Comparison of ENCODE assay signal across 11 mouse cellular contexts in the genomic region with DNA sequence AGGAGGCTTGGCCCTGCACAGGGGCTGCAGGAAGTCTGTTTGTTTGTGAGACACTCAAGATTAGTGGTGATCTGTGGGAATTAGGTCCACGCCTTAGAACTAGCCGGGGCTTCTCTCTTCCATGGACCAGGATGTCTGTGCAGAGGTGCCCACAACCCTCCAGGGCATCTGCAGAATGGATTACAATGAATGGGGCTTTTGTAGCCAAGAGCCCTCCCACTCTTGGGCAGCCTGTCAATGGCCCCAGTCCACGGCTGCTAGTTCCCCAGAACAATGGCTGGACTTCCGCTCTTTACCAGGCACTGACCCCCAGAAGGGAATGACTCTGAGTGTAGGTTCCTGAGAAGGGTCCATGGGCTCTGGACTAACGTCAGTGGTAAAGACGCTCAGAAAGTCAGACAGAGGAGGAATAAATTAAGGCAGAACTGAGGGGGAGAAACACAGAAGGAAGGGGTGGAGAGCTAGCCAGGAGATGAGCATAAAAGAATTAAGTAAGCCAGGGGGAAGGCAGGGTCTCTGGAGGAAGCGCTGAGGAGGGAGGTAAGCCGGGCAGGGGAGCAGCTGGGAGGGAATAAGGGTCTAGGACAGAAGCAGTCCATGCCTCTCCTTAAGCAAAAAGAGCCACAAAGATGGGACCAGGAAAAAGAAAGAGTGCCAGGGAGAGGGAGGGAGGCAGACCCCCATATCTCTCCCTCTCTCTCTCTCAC. TPM values are rescaled to one million over a fixed set of nuclear protein-coding genes. Genes with fewer than 3 reads are reported as not detected.
DNase-seq lines count a peak whose midpoint lies in the region; ATAC-seq and TF ChIP-seq lines count a peak whose summit lies in the region.
"Had no signal": no experiment of that assay in that cellular context is flagged by ENCODE, and none has a peak within 500 bp of the region (broad histone marks: within the 10 kb centered on the region; RNA-seq: fewer than 3 reads in every experiment).

No protein-coding gene starts in this region.

- no peaks in the 10 kb centered on the region for H3K36me3 ChIP-seq in liver, embryonic 11.5 days (ENCODE audit: control insufficient read depth, insufficient read depth, low read length)
- H3K36me3 ChIP-seq in liver, embryonic 12.5 days, result no peaks in the 10 kb centered on the region
- no peaks in the 10 kb centered on the region for H3K36me3 ChIP-seq in forebrain, embryonic 11.5 days (ENCODE audit: control insufficient read depth, insufficient read depth, low read length)
- no peaks in the 10 kb centered on the region for H3K36me3 ChIP-seq in hindbrain, postnatal 0 days (ENCODE audit: insufficient read depth, low read length)
- no peaks in the 10 kb centered on the region for H3K36me3 ChIP-seq in neural tube, embryonic 13.5 days

- no peak for ATAC-seq in liver, embryonic 11.5 days (replicated peaks; ENCODE audit: low FRiP score)
- ATAC-seq in liver, embryonic 12.5 days, result no peak
- ATAC-seq in forebrain, embryonic 11.5 days (replicated peaks; ENCODE audit: low FRiP score), result peak; percentile 58
- ATAC-seq in hindbrain, postnatal 0 days, result peak; percentile 70
- ATAC-seq in neural tube, embryonic 13.5 days (ENCODE audit: low read depth), result peak; percentile 23; the same call in 1 of the 2 replicates
- no peak for ATAC-seq in cerebellum, adult (ENCODE audit: insufficient number of reproducible peaks, low FRiP score, low TSS enrichment)

- WGBS in liver, embryonic 11.5 days, result 47% methylated on average over 8 of the region's 8 CpGs
- 46% methylated on average over 8 of the region's 8 CpGs for WGBS in liver, embryonic 12.5 days (ENCODE audit: insufficient replicate concordance)
- 2% methylated on average over 8 of the region's 8 CpGs for WGBS in forebrain, embryonic 11.5 days
- WGBS in hindbrain, postnatal 0 days, result 9% methylated on average over 8 of the region's 8 CpGs
- WGBS in neural tube, embryonic 13.5 days, result 9% methylated on average over 8 of the region's 8 CpGs

- no peak overlapping the region for H3K4me3 ChIP-seq in liver, embryonic 11.5 days (ENCODE audit: low read depth, low read length)
- no peak overlapping the region for H3K4me3 ChIP-seq in liver, embryonic 12.5 days
- no peak overlapping the region for H3K4me3 ChIP-seq in forebrain, embryonic 11.5 days (ENCODE audit: low read depth, low read length)
- no peak overlapping the region for H3K4me3 ChIP-seq in hindbrain, postnatal 0 days (ENCODE audit: low read length)
- H3K4me3 ChIP-seq in neural tube, embryonic 13.5 days, result no peak overlapping the region

- TF ChIP-seq CTCF in hindbrain, postnatal 0 days (IDR thresholded peaks at IDR 0.05; ENCODE audit: low read depth), result no peak

- no peaks in the 10 kb centered on the region; the same call in 1 of the 2 replicates for H3K4me1 ChIP-seq in liver, embryonic 11.5 days (replicated peaks; ENCODE audit: control insufficient read depth, insufficient read depth, low read length)
- 0 out of 2 replicates have a peak, but pooled peaks cover 3% of the 10 kb centered on the region for H3K4me1 ChIP-seq in liver, embryonic 12.5 days
- H3K4me1 ChIP-seq in forebrain, embryonic 11.5 days (replicated peaks; ENCODE audit: control insufficient read depth, insufficient read depth, low read length), result peaks cover 11% of the 10 kb centered on the region
- peaks cover 13% of the 10 kb centered on the region for H3K4me1 ChIP-seq in hindbrain, postnatal 0 days (ENCODE audit: insufficient read depth, low read length)
- peaks cover 50% of the 10 kb centered on the region for H3K4me1 ChIP-seq in neural tube, embryonic 13.5 days (replicated peaks)

- H3K27ac ChIP-seq in liver, embryonic 11.5 days (ENCODE audit: low read depth, low read length), result peak overlapping the region; percentile 10; the same call in 1 of the 2 replicates
- no peak overlapping the region for H3K27ac ChIP-seq in liver, embryonic 12.5 days
- peak overlapping the region; percentile 50; the same call in 1 of the 2 replicates for H3K27ac ChIP-seq in forebrain, embryonic 11.5 days (ENCODE audit: low read depth, low read length)
- peak overlapping the region; percentile 46 for H3K27ac ChIP-seq in hindbrain, postnatal 0 days
- H3K27ac ChIP-seq in neural tube, embryonic 13.5 days (replicated peaks), result peak overlapping the region; percentile 79

- no peak overlapping the region for H3K4me2 ChIP-seq in liver, embryonic 11.5 days
- no peak overlapping the region for H3K4me2 ChIP-seq in liver, embryonic 12.5 days
- 0 out of 2 replicates have a peak overlapping the region, but pooled peaks have one; percentile 30 for H3K4me2 ChIP-seq in forebrain, embryonic 11.5 days (ENCODE audit: low read depth, low read length, severe bottlenecking)
- no peak overlapping the region for H3K4me2 ChIP-seq in hindbrain, postnatal 0 days (ENCODE audit: low read depth, low read length)
- H3K4me2 ChIP-seq in neural tube, embryonic 13.5 days, result peak overlapping the region; percentile 15; the same call in 1 of the 2 replicates

- no peak for DNase-seq in liver, embryonic 11.5 days (ENCODE audit: low spot score)
- DNase-seq in forebrain, embryonic 11.5 days (ENCODE audit: low spot score), result peak; percentile 60
- peak; percentile 45 for DNase-seq in hindbrain, postnatal 0 days (ENCODE audit: low spot score)
- DNase-seq in layer of hippocampus, adult 9-11 months, result no peak
- DNase-seq in urinary bladder, postnatal 25 days (ENCODE audit: low spot score), result no peak
- DNase-seq: adrenal gland, postnatal 36 days; kidney, adult 11 months; liver had no signal

- 0 out of 2 replicates have a peak, but pooled peaks cover 2% of the 10 kb centered on the region for H3K27me3 ChIP-seq in liver, embryonic 11.5 days (replicated peaks; ENCODE audit: control insufficient read depth, insufficient read depth, low read length)
- H3K27me3 ChIP-seq in liver, embryonic 12.5 days (replicated peaks), result peaks cover 18% of the 10 kb centered on the region
- H3K27me3 ChIP-seq in forebrain, embryonic 11.5 days (ENCODE audit: control insufficient read depth, insufficient read depth, low read length), result no peaks in the 10 kb centered on the region
- H3K27me3 ChIP-seq in hindbrain, postnatal 0 days (ENCODE audit: insufficient read depth, low read length), result no peaks in the 10 kb centered on the region
- H3K27me3 ChIP-seq in neural tube, embryonic 13.5 days, result no peaks in the 10 kb centered on the region

- H3K9ac ChIP-seq in liver, embryonic 11.5 days (ENCODE audit: low read depth, low read length), result no peak overlapping the region
- H3K9ac ChIP-seq in liver, embryonic 12.5 days, result no peak overlapping the region
- H3K9ac ChIP-seq in forebrain, embryonic 11.5 days (ENCODE audit: low read length), result peak overlapping the region; percentile 44
- H3K9ac ChIP-seq in hindbrain, postnatal 0 days (replicated peaks; ENCODE audit: low read length), result no peak overlapping the region
- peak overlapping the region; percentile 6; the same call in 1 of the 2 replicates for H3K9ac ChIP-seq in neural tube, embryonic 13.5 days

- no peaks in the 10 kb centered on the region for H3K9me3 ChIP-seq in liver, embryonic 11.5 days (ENCODE audit: control insufficient read depth, low read length)
- no peaks in the 10 kb centered on the region for H3K9me3 ChIP-seq in liver, embryonic 12.5 days (replicated peaks)
- H3K9me3 ChIP-seq in forebrain, embryonic 11.5 days (ENCODE audit: control insufficient read depth, low read length), result no peaks in the 10 kb centered on the region
- no peaks in the 10 kb centered on the region for H3K9me3 ChIP-seq in hindbrain, postnatal 0 days (ENCODE audit: low read length)
- no peaks in the 10 kb centered on the region for H3K9me3 ChIP-seq in neural tube, embryonic 13.5 days

RNA-seq across cellular contexts. Expression of gene Vps8, which starts 24.4 kb away (rescaled TPM):
- polyA plus RNA-seq in liver, embryonic 11.5 days (2014; fragmentation: Nextera tagmentation; extraction: Ambion mirVana), result 13.0 and 15.9 TPM in 2 replicates
- 10.0 and 11.5 TPM in 2 replicates for polyA plus RNA-seq in liver, embryonic 12.5 days (2016; fragmentation: Nextera tagmentation; extraction: Ambion mirVana)
- polyA plus RNA-seq in forebrain, embryonic 11.5 days (2014; fragmentation: Nextera tagmentation; extraction: Ambion mirVana), result 25.5 and 25.9 TPM in 2 replicates
- total RNA-seq in hindbrain, postnatal 0 days (2014; rRNA removed), result 27.9 and 39.9 TPM in 2 replicates
- 21.2 and 24.3 TPM in 2 replicates for polyA plus RNA-seq in hindbrain, postnatal 0 days (2015; fragmentation: Nextera tagmentation; extraction: Ambion mirVana)
- 26.7 and 26.9 TPM in 2 replicates for polyA plus RNA-seq in neural tube, embryonic 13.5 days (2015; fragmentation: Nextera tagmentation; extraction: Ambion mirVana)

Comparison
In these comparisons a context has a peak if more than half of its experiments do, and no peak if none do; other contexts are left out.
1. ATAC-seq: peak in forebrain, embryonic 11.5 days (single experiment), hindbrain, postnatal 0 days (single experiment) and neural tube, embryonic 13.5 days (single experiment); none in liver, embryonic 11.5 days (single experiment), liver, embryonic 12.5 days (single experiment) and cerebellum, adult (single experiment).
2. DNase-seq: peak in forebrain, embryonic 11.5 days (single experiment) and hindbrain, postnatal 0 days (single experiment); none in liver, embryonic 11.5 days (single experiment), layer of hippocampus, adult 9-11 months (single experiment) and urinary bladder, postnatal 25 days (single experiment).
3. H3K4me2 ChIP-seq: peak in forebrain, embryonic 11.5 days (single experiment) and neural tube, embryonic 13.5 days (single experiment); none in liver, embryonic 11.5 days (single experiment), liver, embryonic 12.5 days (single experiment) and hindbrain, postnatal 0 days (single experiment).
4. H3K9ac ChIP-seq: peak in forebrain, embryonic 11.5 days (single experiment) and neural tube, embryonic 13.5 days (single experiment); none in liver, embryonic 11.5 days (single experiment), liver, embryonic 12.5 days (single experiment) and hindbrain, postnatal 0 days (single experiment).